Mouse (Mus musculus) neural tube, embryonic 15.5 days (tissue): ENCODE results near the gene Akt2. TPM values are rescaled to one million over a fixed set of nuclear protein-coding genes. Genes with fewer than 3 reads are reported as not detected.

Source experiments
- ATAC-seq: fragments of 200-750 bp; cut with Nextera tagmentation; 2 replicates; pipeline ENCODE4 v1.8.0; 2017; ENCODE audit warnings: mild to moderate bottlenecking, moderate TSS enrichment, moderate library complexity; ENCODE audit not compliant: low FRiP score
- H3K27ac ChIP-seq: fragments of 300-500 bp; sonication (generic); replicated peaks from 2 replicates; pipeline ENCODE4 v1.5.1; 2015; ENCODE audit warnings: mild to moderate bottlenecking, inconsistent platforms
- H3K27me3 ChIP-seq: fragments of 300-500 bp; sonication (generic); replicated peaks from 2 replicates; pipeline ENCODE4 v1.6.1; 2015; ENCODE audit warnings: inconsistent platforms
- H3K36me3 ChIP-seq: fragments of 300-500 bp; sonication (generic); 2 replicates; pipeline ENCODE4 v1.6.1; 2015; ENCODE audit warnings: inconsistent platforms
- H3K4me1 ChIP-seq: fragments of 300-500 bp; sonication (generic); 2 replicates; pipeline ENCODE4 v1.6.1; 2015; ENCODE audit warnings: inconsistent platforms
- H3K4me2 ChIP-seq: fragments of 300-500 bp; sonication (generic); 2 replicates; pipeline ENCODE4 v1.6.1; 2015; ENCODE audit warnings: inconsistent platforms, mild to moderate bottlenecking, moderate library complexity
- H3K4me3 ChIP-seq: fragments of 300-500 bp; sonication (generic); replicated peaks from 2 replicates; pipeline ENCODE4 v1.5.1; 2015; ENCODE audit warnings: mild to moderate bottlenecking, inconsistent platforms
- H3K9ac ChIP-seq: fragments of 300-500 bp; sonication (generic); replicated peaks from 2 replicates; pipeline ENCODE4 v1.6.1; 2015; ENCODE audit warnings: mild to moderate bottlenecking, inconsistent platforms
- H3K9me3 ChIP-seq: fragments of 300-500 bp; sonication (generic); replicated peaks from 2 replicates; pipeline ENCODE4 v1.6.1; 2016; ENCODE audit warnings: inconsistent platforms
- WGBS: fragments of 180-500 bp; shearing (Covaris S2); methylation state at CpG from one replicate; pipeline ENCODE4 v1.1.7; 2015; ENCODE audit warnings: mixed read lengths; 5-methylcytosine and 5-hydroxymethylcytosine counted together
- polyA plus RNA-seq: library from polyadenylated mRNA; unstranded; fragments of >200 nt; fragmentation: Nextera tagmentation; extraction: Ambion mirVana; gene quantifications from 2 replicates; pipeline ENCODE4 v1.2.1, GENCODE M21; 2015

Gene Akt2
- polyA plus RNA-seq, 1 experiment from 2014 or later = 52.0 TPM

GRCm38 (mm10) chr7:27560978-27561377 is 30.4 kb upstream of the Akt2 start:
- Histone ChIP-seq H3K9ac (no peak overlapping the region), H3K27me3 (no peaks in the 10 kb centered on the region), H3K4me2 (no peak overlapping the region), H3K9me3 (no peaks in the 10 kb centered on the region), H3K4me1 (0 out of 2 replicates have a peak, but pooled peaks cover 6% of the 10 kb centered on the region), H3K36me3 (peaks cover 70% of the 10 kb centered on the region), H3K4me3 (no peak overlapping the region), H3K27ac (no peak overlapping the region)
- no peak for ATAC-seq
- WGBS = 100% methylated on average over 1 of the region's 1 CpGs

GRCm38 (mm10) chr7:27569580-27570224 is 21.6 kb upstream of the Akt2 start:
- WGBS = 79% methylated on average over 5 of the region's 5 CpGs
- Histone ChIP-seq H3K4me1 (no peaks in the 10 kb centered on the region), H3K27ac (no peak overlapping the region), H3K36me3 (peaks cover 74% of the 10 kb centered on the region), H3K9ac (no peak overlapping the region), H3K9me3 (no peaks in the 10 kb centered on the region), H3K4me2 (no peak overlapping the region), H3K4me3 (no peak overlapping the region), H3K27me3 (no peaks in the 10 kb centered on the region)
- no peak for ATAC-seq

- Histone ChIP-seq H3K4me3 (no peak overlapping the region), H3K36me3 (peaks cover 74% of the 10 kb centered on the region), H3K9ac (no peak overlapping the region), H3K9me3 (no peaks in the 10 kb centered on the region), H3K4me2 (no peak overlapping the region), H3K4me1 (no peaks in the 10 kb centered on the region), H3K27me3 (no peaks in the 10 kb centered on the region), H3K27ac (no peak overlapping the region)
- no peak for ATAC-seq
- 93% methylated on average over 4 of the region's 4 CpGs for WGBS
Observed at GRCm38 (mm10) chr7:27572133-27572532, 19.2 kb upstream of the Akt2 start.

GRCm38 (mm10) chr7:27574124-27574880 is 17.1 kb upstream of the Akt2 start:
- H3K27me3 ChIP-seq = no peaks in the 10 kb centered on the region
- peaks cover 73% of the 10 kb centered on the region for H3K36me3 ChIP-seq

GRCm38 (mm10) chr7:27576914-27577313 is 14.4 kb upstream of the Akt2 start:
- Histone ChIP-seq H3K9ac (no peak overlapping the region), H3K27me3 (no peaks in the 10 kb centered on the region), H3K36me3 (peaks cover 78% of the 10 kb centered on the region), H3K9me3 (no peaks in the 10 kb centered on the region), H3K27ac (no peak overlapping the region), H3K4me2 (no peak overlapping the region), H3K4me3 (no peak overlapping the region), H3K4me1 (no peaks in the 10 kb centered on the region)
- no peak for ATAC-seq
- 68% methylated on average over 6 of the region's 6 CpGs for WGBS

More at GRCm38 (mm10) chr7:27574124-27574880, 17.1 kb upstream of the Akt2 start:
- no peak overlapping the region for H3K4me3 ChIP-seq
- no peak overlapping the region for H3K27ac ChIP-seq
- 93% methylated on average over 14 of the region's 14 CpGs for WGBS
- H3K4me2 ChIP-seq = no peak overlapping the region
- no peaks in the 10 kb centered on the region for H3K4me1 ChIP-seq
- H3K9ac ChIP-seq = no peak overlapping the region
- no peaks in the 10 kb centered on the region for H3K9me3 ChIP-seq
- no peak for ATAC-seq

GRCm38 (mm10) chr7:27577589-27577988 is 13.8 kb upstream of the Akt2 start:
- Histone ChIP-seq H3K9me3 (no peaks in the 10 kb centered on the region), H3K4me2 (no peak overlapping the region), H3K4me3 (no peak overlapping the region), H3K9ac (no peak overlapping the region), H3K27ac (no peak overlapping the region), H3K4me1 (no peaks in the 10 kb centered on the region), H3K36me3 (peaks cover 78% of the 10 kb centered on the region), H3K27me3 (no peaks in the 10 kb centered on the region)
- ATAC-seq = no peak
- WGBS = 93% methylated on average over 6 of the region's 6 CpGs

- no peak overlapping the region for H3K27ac ChIP-seq
- H3K36me3 ChIP-seq = peaks cover 84% of the 10 kb centered on the region
- no peak overlapping the region for H3K4me2 ChIP-seq
- no peak overlapping the region for H3K9ac ChIP-seq
- H3K4me1 ChIP-seq = no peaks in the 10 kb centered on the region
- WGBS = 90% methylated on average over 7 of the region's 7 CpGs
- no peak for ATAC-seq
- H3K4me3 ChIP-seq = no peak overlapping the region
- no peaks in the 10 kb centered on the region for H3K9me3 ChIP-seq
- no peaks in the 10 kb centered on the region for H3K27me3 ChIP-seq
Observed at GRCm38 (mm10) chr7:27578465-27578864, 12.9 kb upstream of the Akt2 start.

GRCm38 (mm10) chr7:27580380-27581174 is 10.8 kb upstream of the Akt2 start:
- 91% methylated on average over 14 of the region's 14 CpGs for WGBS
- Histone ChIP-seq H3K4me1 (no peaks in the 10 kb centered on the region), H3K9me3 (no peaks in the 10 kb centered on the region), H3K4me3 (no peak overlapping the region), H3K27me3 (no peaks in the 10 kb centered on the region), H3K36me3 (peaks cover 83% of the 10 kb centered on the region), H3K9ac (no peak overlapping the region), H3K27ac (no peak overlapping the region), H3K4me2 (no peak overlapping the region)
- no peak for ATAC-seq

GRCm38 (mm10) chr7:27586861-27587260 is 4.5 kb upstream of the Akt2 start:
- H3K4me1 ChIP-seq = no peaks in the 10 kb centered on the region
- H3K4me3 ChIP-seq = no peak overlapping the region
- H3K27me3 ChIP-seq = no peaks in the 10 kb centered on the region
- 87% methylated on average over 2 of the region's 2 CpGs for WGBS
- no peak for ATAC-seq
- H3K36me3 ChIP-seq = peaks cover 33% of the 10 kb centered on the region
- no peak overlapping the region for H3K4me2 ChIP-seq
- no peak overlapping the region for H3K9ac ChIP-seq
- no peak overlapping the region for H3K27ac ChIP-seq
- H3K9me3 ChIP-seq = no peaks in the 10 kb centered on the region

- H3K4me3 ChIP-seq = no peak overlapping the region
- H3K4me2 ChIP-seq = no peak overlapping the region
- no peaks in the 10 kb centered on the region for H3K27me3 ChIP-seq
- no peak for ATAC-seq
- 90% methylated on average over 2 of the region's 2 CpGs for WGBS
- H3K36me3 ChIP-seq = peaks cover 24% of the 10 kb centered on the region
- H3K9ac ChIP-seq = no peak overlapping the region
- no peak overlapping the region for H3K27ac ChIP-seq
- H3K4me1 ChIP-seq = peaks cover 4% of the 10 kb centered on the region
- H3K9me3 ChIP-seq = no peaks in the 10 kb centered on the region
Observed at GRCm38 (mm10) chr7:27587741-27588140, 3.6 kb upstream of the Akt2 start.

GRCm38 (mm10) chr7:27590088-27590487 is 1.3 kb upstream of the Akt2 start:
- Histone ChIP-seq H3K27me3 (no peaks in the 10 kb centered on the region), H3K9me3 (no peaks in the 10 kb centered on the region), H3K36me3 (peaks cover 6% of the 10 kb centered on the region; the same call in 1 of the 2 replicates), H3K9ac (no peak overlapping the region), H3K4me2 (no peak overlapping the region), H3K4me1 (peaks cover 17% of the 10 kb centered on the region), H3K4me3 (no peak overlapping the region), H3K27ac (no peak overlapping the region)
- ATAC-seq = no peak
- 98% methylated on average over 4 of the region's 4 CpGs for WGBS
